Mouse (Mus musculus): ENCODE results near the gene Itpr2. TPM values are rescaled to one million over a fixed set of nuclear protein-coding genes. Genes with fewer than 3 reads are reported as not detected.

The Itpr2 gene
- total RNA-seq, 2 experiments from 2014 or later, result 18.6 to 19.8 TPM

DNA sequence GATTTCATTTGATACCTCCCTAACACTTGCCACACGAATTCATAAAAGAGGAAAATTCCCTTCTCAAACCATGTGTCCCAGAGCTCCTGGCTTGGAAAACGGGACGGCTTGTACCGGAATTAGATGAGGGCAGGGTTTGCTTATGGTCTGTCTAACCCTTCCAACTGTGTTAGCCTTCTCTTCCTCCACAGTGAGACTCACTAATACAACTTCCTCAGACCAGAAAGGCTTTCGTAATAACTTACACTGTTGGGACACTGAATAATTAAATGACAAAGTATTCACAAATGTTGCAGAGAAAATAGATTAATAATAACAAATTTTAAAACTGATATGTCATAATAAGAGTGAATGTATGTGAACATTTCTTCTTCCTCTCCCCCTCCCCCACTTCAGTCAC is 187.7 kb downstream of the Itpr2 start:
- no peak for DNase-seq (ENCODE audit: low spot score in 2 of 2)

DNA sequence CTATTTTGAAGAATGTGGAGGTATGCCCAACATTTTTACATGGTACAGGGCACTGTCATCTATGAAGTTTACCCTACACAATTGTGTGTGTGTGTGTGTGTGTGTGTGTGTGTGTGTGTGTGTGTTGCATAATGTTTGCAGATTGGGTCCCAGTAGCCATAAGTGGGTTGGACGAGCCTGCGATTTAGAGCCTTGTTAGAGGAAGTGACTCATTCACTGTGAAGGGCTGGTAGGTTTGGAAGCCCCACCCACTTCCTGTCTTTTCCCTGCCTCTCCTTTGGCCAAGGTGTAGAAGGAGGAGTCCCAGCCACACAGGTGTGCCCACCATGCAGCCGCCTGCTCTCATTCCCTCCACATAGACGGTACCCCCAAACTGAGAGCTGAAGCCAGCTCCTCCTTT is 188.6 kb downstream of the Itpr2 start:
- DNase-seq (ENCODE audit: low spot score in 2 of 2), result no peak

DNA sequence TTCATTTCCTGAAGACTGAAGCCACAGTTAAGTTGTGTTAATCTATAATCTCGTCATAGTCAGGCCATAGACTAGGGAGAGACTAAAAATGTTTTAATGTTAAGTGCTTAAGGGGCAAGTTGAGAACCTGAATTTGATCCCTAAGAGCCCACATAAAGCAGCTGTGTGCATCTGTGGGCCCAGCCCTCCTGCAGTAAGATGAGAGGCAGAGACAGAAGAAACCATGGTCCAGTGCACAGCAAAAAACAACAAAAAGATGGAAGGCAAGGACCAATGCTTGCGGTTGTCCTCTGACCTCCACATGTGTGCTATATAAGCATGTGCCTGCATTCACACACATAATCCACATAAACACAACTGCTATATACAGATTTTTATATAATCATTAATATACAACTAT is 191.8 kb downstream of the Itpr2 start:
- DNase-seq (ENCODE audit: low spot score in 2 of 2), result no peak

DNA sequence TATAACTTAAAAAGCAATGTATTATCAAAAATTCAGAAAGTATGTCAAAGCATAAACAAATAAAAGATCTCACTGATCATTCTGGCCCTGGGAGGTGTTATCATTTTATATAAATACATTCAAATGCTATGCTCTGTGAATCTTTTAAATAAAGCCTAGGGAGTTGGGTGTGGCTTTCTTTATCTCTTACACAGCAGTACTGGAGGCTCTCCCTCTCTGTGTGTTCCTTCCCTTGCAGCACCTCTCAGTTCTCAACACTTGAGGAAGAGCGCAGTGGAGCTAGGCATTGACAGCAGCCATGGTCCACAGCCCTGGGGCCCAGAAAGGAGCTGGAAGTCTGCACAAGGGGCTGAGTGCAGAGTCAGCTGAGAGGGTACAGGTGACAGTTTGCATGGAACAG is 192.7 kb downstream of the Itpr2 start:
- no peak for DNase-seq (ENCODE audit: low spot score in 2 of 2)

DNA sequence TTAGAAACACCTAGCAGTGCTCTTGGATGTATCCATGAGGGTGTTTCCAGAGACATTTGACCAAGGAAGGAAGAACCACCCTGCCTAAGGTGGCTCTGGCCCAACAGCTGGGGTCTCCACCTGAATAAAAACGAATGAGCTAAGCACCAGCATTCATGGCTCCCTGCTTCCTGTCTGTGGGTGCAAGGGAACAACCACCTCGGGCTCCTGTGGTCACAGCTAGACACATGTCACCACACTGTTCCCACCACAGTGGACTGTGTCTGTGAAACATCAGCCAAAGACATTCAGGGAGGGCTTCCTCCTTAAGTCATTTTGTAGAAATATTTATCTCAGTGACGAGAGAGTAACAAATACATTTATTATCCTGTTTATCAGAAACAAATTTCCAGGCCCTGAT is 196.0 kb downstream of the Itpr2 start:
- DNase-seq (ENCODE audit: low spot score in 2 of 2), result no peak

DNA sequence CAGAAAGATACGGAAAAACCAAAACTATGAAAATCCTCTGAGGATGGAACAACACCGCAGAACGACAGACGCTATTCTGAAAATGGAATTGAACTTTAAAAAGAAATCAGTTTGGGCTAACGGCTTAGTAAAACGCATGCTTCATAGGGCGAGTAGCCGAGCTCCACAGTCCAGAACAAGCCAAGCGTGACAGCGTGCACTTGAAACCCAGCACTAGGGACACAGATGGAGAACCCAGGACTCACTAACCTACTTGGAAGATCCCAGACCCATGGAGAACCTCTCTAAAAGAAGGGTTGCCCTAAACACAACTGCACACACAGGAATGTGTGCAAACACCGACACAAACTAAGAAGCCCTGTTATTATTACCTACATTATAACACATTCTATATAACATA is 197.9 kb downstream of the Itpr2 start:
- no peak for DNase-seq (ENCODE audit: low spot score in 2 of 2)

DNA sequence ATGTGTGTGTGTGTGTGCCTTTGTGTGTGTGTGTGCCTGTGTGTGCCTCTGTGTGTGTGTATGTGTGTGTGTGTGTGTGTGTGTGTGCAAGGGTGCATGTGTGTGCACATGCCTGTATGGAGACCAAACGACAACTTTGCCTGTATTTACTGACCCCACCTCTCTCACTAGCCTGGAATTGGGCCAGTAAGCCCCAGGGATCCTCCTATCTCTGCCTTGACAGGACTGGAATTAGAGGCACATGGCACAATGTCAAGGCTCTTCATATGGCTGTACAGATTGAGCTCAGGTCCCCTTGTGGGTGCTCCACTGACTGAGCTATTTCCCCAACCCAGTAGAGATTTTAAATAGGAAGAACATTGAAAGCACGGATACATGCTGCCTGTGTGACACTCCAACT is 198.7 kb downstream of the Itpr2 start:
- no peak for DNase-seq (ENCODE audit: low spot score in 2 of 2)

DNA sequence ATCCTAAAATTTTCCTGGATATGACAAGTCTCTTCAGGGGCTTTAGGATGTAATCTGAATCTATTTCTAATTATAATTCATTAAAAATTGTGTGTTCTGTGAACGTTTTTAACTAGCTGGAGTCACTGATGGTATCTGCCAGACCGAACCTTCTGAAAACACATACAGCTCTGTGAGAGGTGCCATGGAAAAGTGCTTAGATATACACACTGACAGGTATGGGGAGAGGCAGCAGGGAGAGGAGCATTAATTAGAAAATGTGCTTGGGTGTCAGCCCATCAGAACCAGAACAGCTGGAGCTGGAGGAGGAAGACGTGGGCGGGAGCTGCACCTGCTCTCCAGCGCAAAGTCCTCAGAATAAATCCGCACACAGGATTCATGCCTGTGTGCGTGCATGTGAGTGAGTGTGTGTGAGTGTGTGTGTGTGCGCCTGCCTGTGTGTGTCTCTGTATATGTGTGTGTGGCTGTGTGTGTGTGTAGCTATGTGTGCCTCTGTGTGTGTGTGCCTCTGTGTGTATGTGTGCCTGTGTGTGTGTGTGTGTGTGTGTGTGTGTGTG is 199.4 kb downstream of the Itpr2 start:
- peak in 1 of 2 experiments; percentile 46 for DNase-seq (ENCODE audit: low spot score in 2 of 2)

DNA sequence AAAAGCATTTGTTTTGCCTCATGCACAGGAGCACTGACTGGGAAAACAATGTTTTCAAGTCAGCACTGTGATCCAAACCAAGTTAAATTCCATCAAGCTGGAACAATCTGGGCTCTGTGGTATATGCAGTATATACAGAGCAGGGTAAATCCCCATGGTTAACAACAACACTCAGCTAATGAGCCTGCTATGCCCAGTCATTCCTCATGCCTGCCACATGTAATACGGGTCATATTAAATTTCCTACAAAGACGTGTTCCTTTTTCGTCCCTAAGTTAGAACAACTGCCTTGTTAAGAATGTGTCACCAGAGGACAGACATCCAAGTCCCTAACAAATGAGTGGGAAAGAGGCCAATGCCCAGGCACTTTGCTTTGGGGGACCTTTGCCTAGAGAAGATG is 199.9 kb downstream of the Itpr2 start:
- no peak for DNase-seq (ENCODE audit: low spot score in 2 of 2)

DNA sequence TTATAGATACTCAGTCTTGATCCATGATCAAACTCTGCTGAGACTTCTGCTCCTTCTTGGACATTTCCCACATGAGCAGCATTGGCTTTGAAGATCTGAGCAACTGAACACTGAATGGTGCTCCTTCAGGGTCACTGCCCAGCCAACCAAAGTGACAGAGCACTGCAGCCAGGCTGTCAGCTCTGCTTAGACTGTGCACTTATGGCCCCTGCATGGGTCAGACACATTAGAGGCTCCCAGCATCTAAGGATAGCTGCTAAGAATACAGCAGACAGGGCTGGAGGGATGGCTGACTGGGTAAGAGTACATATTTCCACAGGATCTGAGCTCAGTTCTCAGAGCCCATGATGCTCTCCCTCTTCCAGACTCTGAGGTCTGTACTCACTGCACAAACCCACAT is 201.1 kb downstream of the Itpr2 start:
- no peak for DNase-seq (ENCODE audit: low spot score in 2 of 2)

DNA sequence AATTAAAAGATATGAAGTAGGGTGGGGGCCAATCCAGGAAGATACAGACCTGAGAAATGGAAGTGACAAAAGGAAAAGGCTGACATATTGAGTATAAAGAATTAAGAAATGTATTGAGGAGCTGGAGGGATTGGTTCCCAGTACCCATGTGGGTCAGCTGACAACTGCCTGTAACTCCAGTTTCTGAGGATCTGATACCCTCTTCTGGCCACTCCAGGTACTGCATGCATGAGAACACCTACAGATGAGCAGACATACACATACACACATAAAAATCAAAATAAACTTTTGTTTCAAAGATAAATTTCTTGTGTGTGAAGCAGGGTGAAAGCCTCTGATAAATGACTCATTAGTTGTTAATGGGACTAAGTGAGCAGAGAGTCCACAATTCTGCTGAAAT is 203.3 kb downstream of the Itpr2 start:
- no peak for DNase-seq (ENCODE audit: low spot score in 2 of 2)

DNA sequence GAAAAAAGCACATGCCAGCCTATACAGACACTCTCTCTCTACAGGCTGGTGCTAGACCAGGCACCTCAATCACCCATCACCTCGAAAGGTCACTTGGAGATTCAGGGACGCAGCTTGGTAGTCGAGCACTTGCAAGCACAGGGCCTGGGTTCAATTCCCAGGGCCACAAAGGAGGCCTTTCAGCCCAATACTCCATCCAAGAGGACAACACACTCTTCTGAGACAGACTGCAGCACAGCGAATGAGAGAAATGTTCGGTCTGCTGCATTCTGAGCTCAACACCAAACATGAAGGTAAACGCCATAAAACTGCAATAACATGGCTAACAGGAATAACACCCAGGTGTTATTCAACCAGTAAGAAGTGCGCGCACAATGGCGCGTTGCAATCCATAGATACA is 211.0 kb downstream of the Itpr2 start:
- no peak for DNase-seq (ENCODE audit: low spot score in 2 of 2)

DNA sequence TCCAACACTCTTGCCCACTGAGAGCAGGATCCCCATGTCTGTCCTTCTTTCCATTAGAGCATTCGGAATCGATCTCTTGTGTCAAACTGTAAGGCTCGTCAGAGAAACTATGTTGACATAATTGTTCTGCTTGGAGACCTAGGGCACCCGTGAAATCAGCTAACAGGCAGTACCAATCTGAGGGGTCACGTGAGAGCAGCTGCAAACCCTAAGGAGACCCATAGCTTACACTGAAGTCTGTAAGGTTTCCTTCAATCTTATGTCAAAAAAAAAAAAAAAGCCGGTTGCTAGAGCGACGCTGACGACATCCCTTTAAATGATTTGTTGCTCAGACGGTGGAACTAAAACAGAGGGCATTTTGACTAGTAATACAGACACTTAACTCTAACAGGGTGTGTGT is 212.2 kb downstream of the Itpr2 start:
- no peak for DNase-seq (ENCODE audit: low spot score in 2 of 2)

DNA sequence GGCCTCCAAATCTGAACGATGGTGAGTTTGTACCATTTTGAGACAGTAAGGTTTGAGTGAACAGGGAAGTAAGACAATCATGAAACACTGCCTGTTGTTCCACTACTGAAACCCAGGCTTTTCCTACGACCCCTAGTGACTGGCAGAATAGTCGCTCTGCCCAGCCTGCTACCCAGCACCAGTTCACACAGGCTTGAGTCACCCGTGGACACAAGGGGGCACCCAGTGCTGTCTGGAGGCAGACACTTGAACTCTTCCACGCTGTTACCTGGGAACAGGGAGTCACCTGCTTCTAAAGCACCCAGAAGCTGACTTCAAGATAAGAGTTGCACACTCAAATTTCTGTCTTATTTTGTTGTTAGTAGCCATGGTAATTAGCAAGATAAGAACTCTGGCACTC is 213.8 kb downstream of the Itpr2 start:
- no peak for DNase-seq (ENCODE audit: low spot score in 2 of 2)

DNA sequence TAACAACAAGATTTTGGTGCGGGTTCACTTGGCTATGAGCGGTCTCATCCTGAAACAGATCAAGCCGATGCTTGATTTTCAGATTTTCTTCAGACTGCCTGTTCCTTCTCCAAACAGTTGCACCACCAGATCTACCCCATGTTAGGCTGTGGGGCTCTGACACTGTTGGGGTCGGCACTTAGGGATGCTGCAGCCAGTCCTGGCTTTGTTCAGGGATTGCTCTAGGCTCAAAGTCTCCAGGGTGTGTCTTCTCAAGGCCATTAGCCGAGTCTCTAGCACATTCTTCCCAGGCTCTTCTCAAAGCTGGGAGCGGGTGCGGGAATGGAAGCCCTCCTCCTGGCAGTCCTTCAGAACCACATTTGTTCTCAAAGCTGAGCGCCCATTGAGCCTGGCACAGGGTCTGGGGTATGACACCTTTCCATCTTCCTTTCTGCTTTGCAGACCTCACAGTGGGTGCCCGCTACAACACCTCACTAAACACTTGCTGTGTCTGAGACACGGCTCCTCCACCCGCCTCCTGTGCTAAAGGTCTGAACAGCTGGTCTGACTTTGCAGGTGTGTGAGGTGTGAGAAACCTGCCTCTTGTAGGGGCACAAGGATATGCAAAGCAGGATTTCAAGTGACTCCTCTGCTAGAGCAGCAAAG is 217.0 kb downstream of the Itpr2 start:
- no peak for DNase-seq (ENCODE audit: low spot score in 2 of 2)

DNA sequence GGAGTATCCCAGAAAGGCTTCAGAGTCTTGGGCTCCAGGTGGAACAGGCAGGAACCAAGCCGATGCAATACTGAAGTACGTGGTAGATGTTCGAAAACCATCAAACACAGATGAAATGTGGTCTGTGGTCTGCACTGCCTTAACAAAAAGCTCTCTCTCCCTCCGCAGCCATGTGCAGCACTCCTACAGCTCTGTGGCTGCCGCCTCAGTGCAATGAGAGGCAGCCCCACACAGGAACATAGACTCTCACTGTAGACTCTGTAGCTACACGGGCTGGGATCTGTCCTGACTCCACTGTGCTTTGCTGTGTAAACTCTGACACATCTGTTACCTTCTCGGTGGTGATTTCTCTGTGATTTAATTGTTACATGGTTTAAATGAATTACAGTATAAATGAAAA is 218.0 kb downstream of the Itpr2 start:
- DNase-seq (ENCODE audit: low spot score in 2 of 2), result peak in 1 of 2 experiments; percentile 42

DNA sequence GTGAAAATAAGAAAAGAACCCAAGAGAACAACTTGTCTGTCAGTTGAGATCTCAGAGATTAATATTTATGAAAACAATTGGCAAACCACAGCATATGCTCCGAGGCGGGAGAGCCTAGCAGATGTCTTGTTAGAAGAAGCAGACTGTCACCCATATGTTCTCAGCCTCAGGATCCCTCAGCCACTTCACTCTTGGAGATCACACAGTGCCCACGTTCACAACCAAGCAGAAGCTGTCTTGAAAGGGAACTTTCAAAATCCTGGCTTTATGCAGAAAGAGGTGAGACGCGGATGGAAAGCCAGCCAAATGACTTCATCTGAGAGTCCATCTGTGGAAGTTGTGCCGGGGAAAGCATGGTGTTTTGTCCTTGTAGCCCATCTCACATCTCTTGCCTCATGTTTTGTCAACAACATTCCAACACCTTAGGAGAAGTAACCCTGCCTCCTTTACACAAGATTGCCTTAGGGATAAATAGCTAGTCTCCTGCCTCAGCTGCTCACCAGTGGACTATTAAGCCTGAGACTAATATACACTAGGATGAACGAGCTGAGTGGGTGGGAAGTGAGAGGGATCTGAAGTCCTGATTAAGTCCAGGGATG is 219.9 kb downstream of the Itpr2 start:
- DNase-seq (ENCODE audit: low spot score in 2 of 2), result peak; percentile 82 to 91

DNA sequence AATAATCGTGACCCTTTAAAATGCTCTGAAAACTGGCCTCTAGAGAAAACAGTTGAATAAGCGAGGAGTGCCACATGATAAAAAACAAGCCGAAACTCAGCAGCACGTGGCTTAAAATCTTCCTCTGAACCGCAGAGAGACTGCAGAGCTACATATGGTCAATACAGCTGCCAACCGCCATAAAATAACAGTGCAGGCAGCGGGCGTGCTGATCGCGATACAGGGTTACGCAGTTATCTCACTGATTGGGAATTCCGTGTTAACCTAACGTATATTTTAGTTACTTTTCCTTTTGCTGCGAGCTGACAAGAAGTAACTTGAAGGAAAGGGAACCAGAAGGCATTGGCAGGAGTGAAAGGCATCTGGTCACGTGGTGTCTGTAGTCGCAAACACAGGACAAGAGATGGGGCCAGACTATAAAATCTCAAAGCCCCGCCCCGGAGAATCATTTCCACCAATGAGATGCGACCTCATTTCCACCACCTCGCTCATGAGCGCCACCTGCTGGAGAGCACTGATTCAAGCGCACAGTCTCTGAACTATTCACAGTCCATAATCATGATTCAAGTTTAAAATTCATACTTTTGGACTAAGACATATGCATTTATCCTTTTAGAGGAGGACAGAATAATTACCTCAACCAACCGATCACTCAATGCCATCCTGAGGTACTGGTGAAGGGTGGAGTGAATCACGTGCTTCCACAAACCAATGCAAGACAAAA is 220.7 kb downstream of the Itpr2 start:
- peak; percentile 42 to 65 for DNase-seq (ENCODE audit: low spot score in 2 of 2)

DNA sequence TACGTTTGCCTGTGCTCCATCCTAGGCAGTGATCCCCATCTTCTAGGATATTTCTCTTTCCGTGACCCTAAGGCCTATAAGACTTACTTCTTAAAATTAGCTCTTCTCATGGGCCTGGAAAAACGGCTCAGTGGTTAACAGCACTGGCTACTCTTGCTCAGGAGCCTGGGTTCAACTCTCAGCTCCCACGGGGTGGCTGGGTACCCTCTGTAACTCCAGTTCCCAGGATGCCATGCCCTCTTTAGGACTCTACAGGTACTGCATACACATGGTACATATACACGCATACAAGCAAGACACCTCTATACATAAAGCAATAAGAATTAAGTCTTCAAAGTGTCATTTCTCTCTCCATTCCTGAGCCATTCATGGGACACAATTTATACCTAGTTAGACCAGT is 228.8 kb downstream of the Itpr2 start:
- DNase-seq (ENCODE audit: low spot score in 2 of 2), result no peak

DNA sequence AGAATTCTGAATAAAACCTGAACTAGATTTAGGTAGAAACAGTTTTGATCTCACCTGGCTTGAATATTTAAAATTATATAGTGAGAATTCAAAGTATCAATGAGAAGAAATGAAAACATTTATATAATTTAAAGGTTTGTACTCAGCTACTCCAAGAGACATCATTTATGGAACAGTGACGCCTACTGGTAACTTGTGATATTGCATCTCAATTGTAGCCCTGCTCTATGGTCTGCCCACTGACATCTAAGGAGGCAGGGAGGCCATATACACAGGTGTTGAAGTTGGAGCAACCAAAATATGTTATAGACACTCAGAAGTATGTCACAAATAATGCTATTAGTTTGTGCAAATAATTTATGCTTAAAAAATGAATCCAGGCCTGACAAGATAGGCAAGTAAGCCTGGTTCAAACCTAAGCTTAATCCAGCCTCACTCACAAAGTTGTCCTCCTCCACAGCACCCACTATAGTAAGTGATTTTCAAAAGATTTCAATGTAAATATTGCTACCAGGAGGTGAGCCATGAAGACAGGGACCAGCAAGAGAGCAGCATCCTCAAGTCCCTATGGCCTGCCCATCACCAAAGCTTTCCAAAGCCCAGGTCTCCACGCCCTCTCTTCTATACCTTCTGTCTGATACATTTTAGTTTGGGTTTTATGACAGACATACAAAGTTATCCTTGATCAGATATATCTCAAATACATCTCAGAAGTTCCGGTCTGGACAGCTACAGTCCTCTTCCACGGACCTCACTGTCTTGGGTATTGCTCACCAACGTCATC is 229.6 kb downstream of the Itpr2 start:
- peak; percentile 40 to 82 for DNase-seq (ENCODE audit: low spot score in 2 of 2)

DNA sequence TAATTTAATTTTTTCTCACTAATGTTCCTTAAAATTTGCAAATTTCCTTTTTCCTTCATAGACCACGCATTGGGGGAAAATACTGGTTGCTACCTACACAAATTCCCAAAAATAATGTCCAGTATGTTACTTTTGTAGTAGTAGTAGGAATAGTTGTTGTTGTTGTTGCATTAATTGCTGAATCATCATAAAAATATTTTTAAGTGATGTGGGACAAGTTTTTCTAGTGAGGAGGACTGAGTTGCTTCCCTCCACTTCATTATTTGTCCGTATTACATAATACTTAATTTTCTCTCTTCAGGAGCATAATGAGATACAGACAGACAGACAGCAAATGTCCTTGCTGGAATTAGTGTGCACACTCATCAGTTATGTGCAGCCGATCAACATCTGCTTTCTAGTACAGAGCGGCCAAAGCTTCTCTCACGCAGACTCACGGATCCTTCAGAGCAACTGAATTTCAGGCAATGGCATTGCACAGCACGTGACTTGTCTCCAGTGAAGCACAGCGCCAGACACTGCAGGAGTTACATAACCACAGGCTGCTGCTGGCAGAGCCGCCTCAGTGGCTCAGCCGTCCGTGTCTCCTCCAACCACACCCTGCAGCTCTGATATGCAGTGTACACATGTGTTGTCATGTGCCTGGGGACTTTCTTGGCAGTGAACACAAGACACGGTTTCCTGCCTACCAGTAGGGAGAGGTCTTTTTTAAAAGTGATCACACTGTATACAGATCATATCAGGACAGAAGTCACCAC is 231.1 kb downstream of the Itpr2 start:
- DNase-seq (ENCODE audit: low spot score in 2 of 2), result peak; percentile 65 to 87

Measured in layer of hippocampus, adult 18-20 months (tissue).